Mouse (Mus musculus): Measurements from ENCODE around the gene Atl2. TPM values are rescaled to one million over a fixed set of nuclear protein-coding genes. Genes with fewer than 3 reads are reported as not detected.

Atl2 gene
- polyA plus RNA-seq, 1 experiment = 61.0 TPM

DNA sequence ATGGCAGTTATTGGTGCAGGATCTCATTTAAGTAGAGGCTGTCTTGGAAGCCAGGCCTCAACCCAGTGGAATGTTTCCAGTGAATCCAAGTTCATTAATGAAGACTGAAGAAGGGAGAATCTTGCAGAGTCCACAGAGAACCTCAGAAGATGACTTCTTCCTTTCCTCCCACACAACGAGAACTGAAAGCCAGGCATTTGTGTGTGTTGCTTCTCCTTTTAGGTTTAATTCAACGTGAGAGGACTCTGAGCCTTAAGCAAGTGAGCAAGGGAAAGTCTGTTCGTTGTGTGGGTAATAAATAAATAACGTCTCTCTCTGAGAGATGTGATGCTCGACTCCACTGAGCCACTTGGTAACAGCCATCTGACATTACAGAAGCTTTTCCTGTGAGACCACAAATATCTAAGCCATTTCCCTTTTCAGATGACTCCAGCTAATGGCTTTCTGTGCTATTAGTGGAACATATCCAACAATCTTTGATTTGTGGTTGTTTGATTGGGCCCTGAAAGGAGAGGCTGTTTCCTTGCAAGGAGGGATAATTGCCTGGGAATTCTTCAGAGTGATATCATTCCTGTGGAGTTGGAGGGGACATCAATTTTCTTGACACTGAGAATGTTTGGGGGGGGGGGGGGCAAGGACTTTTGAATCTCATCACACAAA is 60.1 kb downstream of the Atl2 start:
- TF ChIP-seq CTCF (IDR thresholded peaks at IDR 0.05; ENCODE audit: borderline replicate concordance, control insufficient read depth, extremely low read depth, insufficient read depth, low read length, poor library complexity) (no peak), POLR2A (IDR thresholded peaks at IDR 0.05; ENCODE audit: control insufficient read depth, extremely low read depth, insufficient read depth, low read length, poor library complexity) (no peak)
- Histone ChIP-seq H3K36me3 (ENCODE audit: control insufficient read depth, insufficient read depth, low read length) (no peaks in the 10 kb centered on the region), H3K4me3 (ENCODE audit: control insufficient read depth, insufficient read depth, low read length) (no peak overlapping the region), H3K4me1 (replicated peaks; ENCODE audit: control insufficient read depth, insufficient read depth, low read length) (no peaks in the 10 kb centered on the region), H3K27ac (ENCODE audit: control insufficient read depth, insufficient read depth, low read length) (no peak overlapping the region), H3K27me3 (ENCODE audit: control insufficient read depth, insufficient read depth, low read length) (no peaks in the 10 kb centered on the region)
- WGBS = 17% methylated on average over 5 of the region's 5 CpGs
- DNase-seq = no peak

- TF ChIP-seq POLR2A (IDR thresholded peaks at IDR 0.05; ENCODE audit: control insufficient read depth, extremely low read depth, insufficient read depth, low read length, poor library complexity) = no peak
- no peak for TF ChIP-seq CTCF (IDR thresholded peaks at IDR 0.05; ENCODE audit: borderline replicate concordance, control insufficient read depth, extremely low read depth, insufficient read depth, low read length, poor library complexity)
- H3K27ac ChIP-seq (ENCODE audit: control insufficient read depth, insufficient read depth, low read length) = no peak overlapping the region
- no peak overlapping the region for H3K4me3 ChIP-seq (ENCODE audit: control insufficient read depth, insufficient read depth, low read length)
- H3K27me3 ChIP-seq (ENCODE audit: control insufficient read depth, insufficient read depth, low read length) = no peaks in the 10 kb centered on the region
- no peak for DNase-seq
- 76% methylated on average over 1 of the region's 1 CpGs for WGBS
- H3K4me1 ChIP-seq (replicated peaks; ENCODE audit: control insufficient read depth, insufficient read depth, low read length) = no peaks in the 10 kb centered on the region
- no peaks in the 10 kb centered on the region for H3K36me3 ChIP-seq (ENCODE audit: control insufficient read depth, insufficient read depth, low read length)
These were observed 63.6 kb downstream of the Atl2 start for GRCm38 (mm10) chr17:79832284-79832683.

DNA sequence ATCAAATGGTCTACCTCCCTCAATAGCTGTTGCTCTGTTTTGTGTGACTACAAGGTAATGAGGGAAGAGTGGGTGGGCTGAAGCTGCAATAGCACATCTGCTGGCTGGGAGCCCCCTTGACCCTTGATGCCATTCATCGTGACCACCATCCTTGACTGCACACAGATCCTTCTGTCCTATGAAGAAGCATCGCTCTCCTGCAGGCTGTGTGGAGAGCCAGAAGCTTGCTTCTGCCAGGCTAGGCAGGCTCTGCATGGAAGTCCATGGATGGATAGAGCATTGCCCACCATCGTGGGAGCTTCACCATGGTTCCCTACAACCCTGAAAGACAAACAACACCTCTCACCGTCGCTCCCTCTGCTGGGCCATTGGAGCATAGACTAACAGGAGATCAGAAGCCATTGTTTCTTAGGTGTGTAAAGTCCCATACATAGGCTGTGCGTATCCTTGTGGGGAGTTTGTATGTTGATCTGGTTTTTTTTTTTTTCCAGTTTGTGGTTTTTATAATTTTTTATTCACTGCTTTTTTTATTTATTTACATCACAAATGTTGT is 69.4 kb downstream of the Atl2 start:
- H3K36me3 ChIP-seq (ENCODE audit: control insufficient read depth, insufficient read depth, low read length) = no peaks in the 10 kb centered on the region
- 75% methylated on average over 6 of the region's 6 CpGs for WGBS
- no peak overlapping the region for H3K27ac ChIP-seq (ENCODE audit: control insufficient read depth, insufficient read depth, low read length)
- no peaks in the 10 kb centered on the region for H3K27me3 ChIP-seq (ENCODE audit: control insufficient read depth, insufficient read depth, low read length)
- no peak overlapping the region for H3K4me3 ChIP-seq (ENCODE audit: control insufficient read depth, insufficient read depth, low read length)
- H3K4me1 ChIP-seq (replicated peaks; ENCODE audit: control insufficient read depth, insufficient read depth, low read length) = peaks cover 8% of the 10 kb centered on the region
- TF ChIP-seq CTCF (IDR thresholded peaks at IDR 0.05; ENCODE audit: borderline replicate concordance, control insufficient read depth, extremely low read depth, insufficient read depth, low read length, poor library complexity) (no peak), POLR2A (IDR thresholded peaks at IDR 0.05; ENCODE audit: control insufficient read depth, extremely low read depth, insufficient read depth, low read length, poor library complexity) (no peak)
- DNase-seq = peak; percentile 40

GRCm38 (mm10) chr17:79825241-79826030 is 70.5 kb downstream of the Atl2 start:
- no peak for DNase-seq
- H3K27ac ChIP-seq (ENCODE audit: control insufficient read depth, insufficient read depth, low read length) = no peak overlapping the region
- peaks cover 10% of the 10 kb centered on the region for H3K4me1 ChIP-seq (replicated peaks; ENCODE audit: control insufficient read depth, insufficient read depth, low read length)
- H3K27me3 ChIP-seq (ENCODE audit: control insufficient read depth, insufficient read depth, low read length) = no peaks in the 10 kb centered on the region
- 37% methylated on average over 11 of the region's 11 CpGs for WGBS
- TF ChIP-seq POLR2A (IDR thresholded peaks at IDR 0.05; ENCODE audit: control insufficient read depth, extremely low read depth, insufficient read depth, low read length, poor library complexity) = no peak
- TF ChIP-seq CTCF (IDR thresholded peaks at IDR 0.05; ENCODE audit: borderline replicate concordance, control insufficient read depth, extremely low read depth, insufficient read depth, low read length, poor library complexity) = no peak
- H3K36me3 ChIP-seq (ENCODE audit: control insufficient read depth, insufficient read depth, low read length) = no peaks in the 10 kb centered on the region
- H3K4me3 ChIP-seq (ENCODE audit: control insufficient read depth, insufficient read depth, low read length) = no peak overlapping the region

- H3K4me1 ChIP-seq (replicated peaks; ENCODE audit: control insufficient read depth, insufficient read depth, low read length) = peaks cover 10% of the 10 kb centered on the region
- H3K4me3 ChIP-seq (ENCODE audit: control insufficient read depth, insufficient read depth, low read length) = no peak overlapping the region
- H3K27ac ChIP-seq (ENCODE audit: control insufficient read depth, insufficient read depth, low read length) = no peak overlapping the region
- DNase-seq = no peak
- TF ChIP-seq CTCF (IDR thresholded peaks at IDR 0.05; ENCODE audit: borderline replicate concordance, control insufficient read depth, extremely low read depth, insufficient read depth, low read length, poor library complexity) = no peak
- TF ChIP-seq POLR2A (IDR thresholded peaks at IDR 0.05; ENCODE audit: control insufficient read depth, extremely low read depth, insufficient read depth, low read length, poor library complexity) = no peak
- H3K27me3 ChIP-seq (ENCODE audit: control insufficient read depth, insufficient read depth, low read length) = no peaks in the 10 kb centered on the region
- H3K36me3 ChIP-seq (ENCODE audit: control insufficient read depth, insufficient read depth, low read length) = no peaks in the 10 kb centered on the region
- WGBS = 97% methylated on average over 1 of the region's 1 CpGs
These were observed 71.5 kb downstream of the Atl2 start for GRCm38 (mm10) chr17:79824406-79824805.

DNA sequence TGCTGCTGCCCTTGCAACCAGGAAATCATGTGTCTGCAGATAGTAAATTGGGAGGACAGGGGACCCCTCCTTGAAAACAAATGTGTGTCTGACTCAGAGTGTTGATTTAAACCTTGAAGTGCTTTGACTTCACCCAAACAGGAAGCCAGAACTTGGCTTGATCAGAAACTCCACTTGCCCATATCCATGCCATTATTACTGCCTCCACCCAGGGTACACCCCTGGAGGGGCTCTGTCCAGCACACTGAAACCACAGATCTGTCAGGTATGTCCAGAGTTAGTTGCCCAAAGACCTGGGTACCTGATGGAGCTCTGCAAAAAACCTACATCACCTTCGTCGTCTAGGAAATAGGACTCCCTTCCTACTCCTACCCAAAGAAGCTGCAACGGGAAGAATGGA is 77.0 kb downstream of the Atl2 start:
- no peak overlapping the region for H3K27ac ChIP-seq (ENCODE audit: control insufficient read depth, insufficient read depth, low read length)
- no peaks in the 10 kb centered on the region for H3K36me3 ChIP-seq (ENCODE audit: control insufficient read depth, insufficient read depth, low read length)
- H3K27me3 ChIP-seq (ENCODE audit: control insufficient read depth, insufficient read depth, low read length) = no peaks in the 10 kb centered on the region
- 63% methylated on average over 3 of the region's 3 CpGs for WGBS
- H3K4me3 ChIP-seq (ENCODE audit: control insufficient read depth, insufficient read depth, low read length) = no peak overlapping the region
- TF ChIP-seq POLR2A (IDR thresholded peaks at IDR 0.05; ENCODE audit: control insufficient read depth, extremely low read depth, insufficient read depth, low read length, poor library complexity) (no peak), CTCF (IDR thresholded peaks at IDR 0.05; ENCODE audit: borderline replicate concordance, control insufficient read depth, extremely low read depth, insufficient read depth, low read length, poor library complexity) (no peak)
- DNase-seq = no peak
- peaks cover 10% of the 10 kb centered on the region for H3K4me1 ChIP-seq (replicated peaks; ENCODE audit: control insufficient read depth, insufficient read depth, low read length)
